Mouse (Mus musculus) spleen, postnatal 14 days (tissue): ENCODE data around the gene Xrcc2.

Experiments used
- DNase-seq, 2 experiments: peaks; one replicate each; pipeline ENCODE4 v3.0.0; 2021 to 2022; ENCODE audit warnings: low spot score in 2 of 2

The Xrcc2 gene

GRCm38 (mm10) chr5:25668306-25668705, 37.3 kb downstream of the Xrcc2 start:
- DNase-seq: no peak

- DNase-seq: no peak
Observed at GRCm38 (mm10) chr5:25666684-25667083, 38.9 kb downstream of the Xrcc2 start.

DNA sequence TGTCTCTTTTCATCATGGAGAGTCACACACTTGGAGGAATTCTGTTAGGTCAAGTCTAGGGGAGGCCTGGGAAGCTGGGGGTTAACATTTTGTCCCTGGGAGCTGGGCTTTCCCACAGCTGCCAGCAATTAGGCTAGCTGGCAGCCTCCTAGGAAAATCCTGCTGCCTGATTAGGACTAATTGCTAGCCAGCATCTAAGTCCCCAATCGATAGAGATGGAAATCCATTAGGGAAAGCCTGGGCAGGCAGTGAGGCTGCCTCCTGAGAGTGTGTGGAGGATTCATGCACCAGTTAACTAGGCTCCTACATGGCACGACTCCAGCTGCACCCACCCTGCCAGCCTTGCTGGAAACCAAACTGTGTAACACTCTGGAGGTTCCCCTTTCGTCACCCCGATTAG, 39.5 kb downstream of the Xrcc2 start:
- DNase-seq: no peak

GRCm38 (mm10) chr5:25665516-25665915, 40.1 kb downstream of the Xrcc2 start:
- no peak for DNase-seq

DNA sequence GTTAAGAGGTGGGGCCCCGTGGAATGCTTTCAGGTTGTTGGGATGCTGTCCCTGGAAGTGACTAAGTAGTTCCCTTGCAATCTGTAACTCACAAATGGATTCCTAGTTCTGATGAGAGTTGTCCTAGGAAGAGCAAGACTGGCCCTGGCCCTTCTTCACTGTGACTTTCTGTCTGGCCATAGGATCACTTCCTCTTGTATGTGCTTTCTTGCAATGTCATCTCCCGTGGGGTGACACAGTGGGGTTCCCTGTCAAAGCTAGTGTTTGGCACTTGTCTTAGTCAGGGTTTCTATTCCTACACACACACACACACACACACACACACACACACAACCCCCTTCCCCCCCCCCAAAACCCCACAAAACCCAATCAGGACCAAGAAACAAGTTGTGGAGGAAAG, 42.5 kb downstream of the Xrcc2 start:
- DNase-seq: no peak

DNA sequence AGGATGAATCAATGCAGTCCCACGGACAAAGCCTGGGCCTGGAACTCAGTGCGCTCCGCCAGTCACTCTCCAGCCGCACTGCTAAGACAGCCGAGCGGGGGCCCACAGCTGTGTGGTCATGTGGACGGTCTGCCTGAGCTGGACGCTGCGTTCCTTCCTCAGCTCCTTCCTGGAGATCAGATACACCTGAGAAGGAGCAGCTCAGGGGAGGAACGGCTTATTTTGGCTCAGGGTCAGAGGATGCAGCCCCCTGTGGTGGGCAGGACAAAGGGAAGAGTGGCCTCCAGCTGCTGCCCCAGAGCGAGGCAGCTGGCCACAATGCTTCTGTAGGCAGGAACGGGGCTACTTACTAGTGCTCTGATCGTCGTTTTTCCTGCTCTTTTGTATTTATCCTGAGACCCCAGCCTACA, 51.0 kb downstream of the Xrcc2 start:
- no peak for DNase-seq

GRCm38 (mm10) chr5:25653377-25653776, 52.2 kb downstream of the Xrcc2 start:
- DNase-seq: no peak

DNA sequence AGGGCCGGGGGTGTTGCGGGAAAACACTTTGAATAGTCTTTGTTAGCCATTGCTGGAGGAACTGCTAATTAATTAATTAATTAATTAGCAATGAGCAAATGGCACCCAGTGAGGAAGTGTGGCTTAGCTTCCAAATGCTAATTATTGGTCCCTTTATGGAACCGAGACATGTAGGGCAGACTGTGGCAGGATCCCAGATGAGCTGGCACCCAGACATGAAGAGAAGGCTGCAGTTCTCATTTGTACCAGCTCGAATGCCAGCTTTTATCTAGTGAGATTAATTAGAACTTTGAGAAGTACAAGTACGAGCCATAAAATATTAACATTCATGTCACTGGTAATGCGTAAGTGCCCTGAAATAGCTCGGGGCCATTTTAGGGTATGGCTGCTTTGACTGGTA, 53.2 kb downstream of the Xrcc2 start:
- DNase-seq: no peak

DNA sequence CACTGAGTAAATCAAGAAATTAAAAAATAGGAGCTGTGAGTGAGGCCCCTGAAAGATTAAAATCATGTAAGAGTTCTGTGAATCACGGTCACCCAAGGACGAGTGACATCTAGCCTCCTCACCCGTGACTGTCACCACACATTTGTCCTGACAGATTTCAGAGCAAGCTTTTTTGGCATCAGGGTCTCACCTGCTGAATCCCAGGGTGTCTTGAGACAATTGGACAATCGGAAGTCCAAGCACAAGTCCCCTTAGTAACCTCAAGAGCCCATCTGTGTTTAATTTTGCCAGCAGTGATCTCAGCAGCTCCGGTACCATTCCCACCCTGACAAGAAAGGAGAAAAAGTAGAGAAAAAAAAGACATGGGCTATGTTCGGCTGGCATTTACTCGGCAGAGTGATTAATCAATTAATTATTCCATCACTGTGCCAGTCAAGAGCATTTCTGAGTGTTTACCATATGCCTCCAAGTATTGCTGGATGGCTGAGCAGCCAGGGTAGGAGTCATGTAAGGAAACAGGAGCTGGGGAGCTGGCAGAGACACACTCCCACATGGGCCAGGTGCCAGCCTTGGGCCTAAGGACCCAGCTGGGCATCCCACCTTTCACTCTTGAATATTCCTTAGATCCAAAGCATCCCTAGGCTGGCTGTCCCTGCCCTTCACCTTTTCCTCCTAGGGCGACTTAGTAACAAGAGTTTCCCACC, 59.8 kb downstream of the Xrcc2 start:
- no peak for DNase-seq

DNA sequence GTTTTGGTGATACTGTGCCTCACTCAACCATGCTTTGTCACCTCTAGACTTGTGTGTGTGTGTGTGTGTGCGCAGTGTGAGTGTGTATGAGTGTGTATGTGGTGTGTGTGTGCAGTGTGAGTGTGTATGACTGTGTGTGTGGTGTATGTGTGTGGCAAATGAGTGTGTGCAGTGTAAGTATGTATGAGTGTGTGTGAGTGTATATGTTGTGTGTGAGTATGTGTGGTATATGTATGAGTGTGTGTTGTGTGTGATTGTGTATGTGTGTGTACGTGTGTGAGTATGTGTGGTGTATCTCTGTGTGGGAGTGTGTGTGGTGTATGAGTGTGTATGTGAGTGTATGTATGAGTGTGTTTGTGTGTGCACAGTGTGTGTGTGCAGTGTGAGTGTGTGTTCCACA, 61.1 kb downstream of the Xrcc2 start:
- DNase-seq: no peak

DNA sequence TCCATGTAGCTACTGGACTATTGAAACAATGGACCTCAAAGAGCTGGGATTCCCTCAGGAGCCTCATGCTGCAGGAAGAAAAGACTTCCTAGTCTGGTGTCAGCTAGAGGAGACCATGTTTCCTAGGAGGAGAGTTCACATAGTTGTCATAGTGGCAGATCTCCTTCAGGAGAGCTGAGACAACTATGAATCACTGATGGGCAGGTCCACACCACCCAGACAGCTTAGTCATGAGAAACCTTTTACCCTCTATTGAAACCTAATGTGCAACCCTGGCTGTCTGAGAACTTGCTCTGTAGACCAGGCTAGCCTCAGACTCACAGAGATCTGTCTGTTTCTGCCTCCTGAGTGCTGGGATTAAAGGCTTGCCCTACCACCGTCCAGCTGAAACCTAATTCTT, 62.9 kb downstream of the Xrcc2 start:
- DNase-seq: no peak
